Mouse (Mus musculus) embryo, embryonic 11.5 days (tissue): ENCODE data around the gene Syngr3.
"Not testable (repeated sequence)": the region's sequence is repeated elsewhere in the genome, so short reads cannot be mapped to it uniquely, and the experiment has no call there.

ENCODE experiments used
- DNase-seq: peaks from one replicate; pipeline ENCODE4 v3.0.0-alpha.2; 2012; ENCODE audit warnings: low read depth, low spot score

The Syngr3 gene

DNA sequence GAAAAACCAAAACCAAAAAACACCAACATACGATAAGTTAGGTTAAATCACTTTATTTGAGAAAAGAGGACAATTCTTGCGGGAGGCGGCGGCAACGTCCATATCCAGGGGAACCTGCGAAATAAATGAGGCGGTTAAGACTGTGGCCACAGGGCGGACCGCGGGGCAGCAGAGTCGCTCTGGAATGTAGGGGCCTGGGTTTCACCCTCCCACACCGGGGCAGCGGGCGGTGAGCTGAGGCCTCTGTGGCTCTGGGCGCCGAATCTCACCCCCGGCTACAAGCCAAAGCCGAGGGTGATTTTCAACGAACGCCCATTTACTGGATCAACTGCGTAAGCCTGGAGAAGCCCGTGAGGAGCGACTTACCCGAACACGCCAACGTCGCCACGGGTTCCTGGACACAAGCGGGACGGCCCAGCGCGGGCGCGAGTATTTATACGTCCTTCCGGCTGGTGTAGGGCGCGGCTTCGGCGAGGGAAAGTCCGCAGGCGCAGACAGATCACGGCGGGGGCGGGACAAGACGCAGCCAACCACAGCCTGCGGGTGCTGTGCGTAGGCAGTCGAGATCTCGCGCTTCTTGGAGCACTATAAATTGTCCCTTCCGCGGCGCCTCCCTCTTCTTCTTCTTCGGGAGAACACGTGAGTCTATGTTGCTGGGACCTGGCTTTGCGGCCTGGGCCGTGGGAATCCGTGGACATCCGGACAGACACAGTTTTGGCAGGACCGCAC lies 29.9 kb upstream of the Syngr3 start:
- DNase-seq, result peak; percentile 97

DNA sequence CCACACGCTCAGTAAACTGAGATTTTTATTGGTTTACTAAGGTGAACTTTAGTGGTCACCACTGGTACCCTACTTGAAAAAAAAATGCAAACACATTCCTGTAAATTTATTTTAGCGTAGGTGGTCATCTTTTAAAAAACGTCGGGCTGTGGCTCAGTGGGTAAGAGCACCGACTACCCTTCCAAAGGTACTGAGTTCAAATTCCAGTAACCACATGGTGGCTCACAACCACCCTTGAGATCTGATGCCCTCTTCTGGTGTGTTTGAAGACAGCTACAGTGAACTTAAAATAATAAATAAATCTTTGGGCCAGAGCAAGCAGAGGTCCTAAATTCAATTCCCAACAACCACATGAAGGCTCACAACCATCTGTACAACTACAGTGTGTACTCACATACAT lies 29.2 kb upstream of the Syngr3 start:
- DNase-seq, result not testable (repeated sequence)

DNA sequence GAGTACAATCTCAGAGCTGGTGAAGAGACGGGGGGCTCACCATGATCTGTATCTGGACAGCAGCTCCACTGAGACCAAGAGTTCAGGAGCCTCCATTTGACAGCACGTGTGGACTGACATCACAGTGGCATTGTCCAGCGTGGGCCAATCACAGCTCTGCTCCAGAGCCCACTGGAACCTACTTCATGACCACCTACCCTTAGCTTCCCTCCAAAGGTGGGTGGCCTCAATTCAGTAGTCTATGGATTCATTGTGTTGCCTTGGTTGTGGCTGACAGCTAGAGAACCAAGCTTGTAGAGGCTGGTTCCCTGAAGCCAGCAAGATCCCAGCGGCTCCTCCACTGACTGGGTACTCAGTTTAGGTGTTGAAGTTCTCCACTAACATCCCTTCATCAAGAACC lies 28.2 kb upstream of the Syngr3 start, which contains the start of the genes Rnf151 and Rps2:
Gene Rnf151 (minus strand): TSS at position 121 of the 400 bp plus-strand sequence.
Gene Rps2 (plus strand): TSS at position 174 of the 400 bp plus-strand sequence.
- no peak for DNase-seq

GRCm38 (mm10) chr17:24716166-24716682 lies 26.5 kb upstream of the Syngr3 start:
- no peak for DNase-seq

DNA sequence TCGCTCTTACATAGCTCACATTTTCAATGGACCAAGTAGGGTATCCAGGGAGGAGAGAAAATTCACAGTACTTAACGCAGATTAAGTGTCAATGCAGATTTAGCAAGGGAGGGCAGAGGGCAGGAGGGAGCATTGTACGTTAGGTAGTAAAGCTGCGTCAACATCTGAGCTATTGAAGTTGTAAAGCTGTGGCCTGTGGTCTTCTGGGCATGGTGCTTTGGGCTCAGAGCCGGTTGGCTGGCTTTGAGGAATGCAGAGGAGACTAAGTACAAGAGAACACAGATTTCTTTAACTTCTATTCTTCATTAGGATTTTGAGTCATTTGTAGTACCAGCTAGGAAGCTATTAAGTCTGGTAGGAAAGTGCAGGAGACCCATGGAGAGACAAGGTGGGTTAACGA lies 25.8 kb upstream of the Syngr3 start:
- no peak for DNase-seq

GRCm38 (mm10) chr17:24708646-24709045 lies 18.9 kb upstream of the Syngr3 start:
- DNase-seq, result no peak

DNA sequence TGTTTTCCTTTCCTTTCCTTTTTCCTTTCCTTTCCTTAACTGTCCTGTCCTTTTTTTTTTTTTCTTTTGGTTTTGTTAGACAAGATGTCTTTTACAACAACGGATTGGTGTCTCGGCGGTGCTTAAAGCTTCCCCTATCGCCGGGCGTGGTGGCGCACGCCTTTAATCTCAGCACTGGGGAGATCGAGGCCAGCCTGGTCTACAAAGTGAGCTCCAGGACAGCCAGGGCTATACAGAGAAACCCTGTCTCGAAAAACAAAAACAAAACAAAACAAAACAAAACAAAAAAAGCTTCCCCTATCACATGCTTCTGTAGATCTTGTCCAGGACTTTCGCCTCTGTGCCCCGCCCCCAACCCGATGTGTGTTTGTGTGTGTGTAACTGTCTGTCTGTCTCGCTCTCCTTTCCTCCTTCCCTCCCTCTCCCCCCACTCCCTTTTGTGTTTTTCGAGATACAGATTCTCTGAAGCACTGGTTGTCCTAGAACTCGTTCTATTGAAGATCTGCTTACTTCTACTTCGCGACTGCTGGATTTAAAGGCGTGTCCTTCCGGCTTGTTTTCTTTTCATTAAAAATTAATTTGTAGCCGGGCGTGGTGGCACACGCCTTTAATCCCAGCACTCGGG lies 18.2 kb upstream of the Syngr3 start:
- no peak for DNase-seq

- peak; percentile 90 for DNase-seq
Observed at GRCm38 (mm10) chr17:24706982-24707800, 17.4 kb upstream of the Syngr3 start, which contains the start of gene Tbl3. TSS of gene Tbl3 (minus strand) at chr17:24707660.

- DNase-seq, result no peak
Observed at GRCm38 (mm10) chr17:24705821-24706220, 16.1 kb upstream of the Syngr3 start.

DNA sequence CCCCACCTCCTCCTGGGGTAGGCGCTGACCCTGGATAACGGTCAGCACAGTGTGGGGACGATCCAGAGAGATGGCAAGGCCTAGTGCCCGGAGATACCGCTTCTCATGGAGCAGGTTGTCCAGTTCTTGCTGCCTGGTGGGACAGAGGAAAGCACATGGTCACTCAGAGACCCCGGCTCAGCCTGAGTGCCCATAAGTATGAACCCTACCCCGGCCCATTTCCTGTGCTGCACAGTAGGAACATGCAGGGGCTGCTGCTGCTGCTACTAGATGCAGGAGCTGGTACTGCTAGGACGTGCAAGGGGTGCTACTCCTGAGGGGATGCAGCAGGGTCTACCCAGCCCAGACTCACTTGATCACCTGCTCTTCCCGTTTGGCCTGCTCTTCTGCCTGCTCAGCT lies 11.5 kb upstream of the Syngr3 start:
- no peak for DNase-seq

- no peak for DNase-seq
Observed at GRCm38 (mm10) chr17:24699473-24699872, 9.7 kb upstream of the Syngr3 start.

DNA sequence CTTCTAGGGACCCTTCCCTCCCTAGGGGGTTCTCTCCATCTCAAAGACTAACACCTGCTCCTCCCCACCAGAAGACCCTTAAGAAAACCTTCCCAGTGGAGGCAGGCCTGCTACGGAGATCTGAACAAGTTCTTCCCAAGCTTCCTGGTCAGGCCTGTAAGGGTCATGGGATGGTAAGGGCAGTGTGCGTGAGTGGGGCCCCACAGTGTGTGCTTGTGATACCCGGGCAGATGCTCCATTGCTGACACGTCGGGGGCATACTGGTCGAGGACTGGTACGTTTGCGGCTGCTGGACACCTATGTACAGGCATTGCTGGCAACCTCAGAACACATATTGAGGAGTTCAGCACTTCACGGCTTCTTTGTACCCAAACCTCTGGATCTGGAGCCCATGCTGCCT lies 9.0 kb upstream of the Syngr3 start:
- no peak for DNase-seq

GRCm38 (mm10) chr17:24697985-24698384 lies 8.2 kb upstream of the Syngr3 start:
- no peak for DNase-seq

DNA sequence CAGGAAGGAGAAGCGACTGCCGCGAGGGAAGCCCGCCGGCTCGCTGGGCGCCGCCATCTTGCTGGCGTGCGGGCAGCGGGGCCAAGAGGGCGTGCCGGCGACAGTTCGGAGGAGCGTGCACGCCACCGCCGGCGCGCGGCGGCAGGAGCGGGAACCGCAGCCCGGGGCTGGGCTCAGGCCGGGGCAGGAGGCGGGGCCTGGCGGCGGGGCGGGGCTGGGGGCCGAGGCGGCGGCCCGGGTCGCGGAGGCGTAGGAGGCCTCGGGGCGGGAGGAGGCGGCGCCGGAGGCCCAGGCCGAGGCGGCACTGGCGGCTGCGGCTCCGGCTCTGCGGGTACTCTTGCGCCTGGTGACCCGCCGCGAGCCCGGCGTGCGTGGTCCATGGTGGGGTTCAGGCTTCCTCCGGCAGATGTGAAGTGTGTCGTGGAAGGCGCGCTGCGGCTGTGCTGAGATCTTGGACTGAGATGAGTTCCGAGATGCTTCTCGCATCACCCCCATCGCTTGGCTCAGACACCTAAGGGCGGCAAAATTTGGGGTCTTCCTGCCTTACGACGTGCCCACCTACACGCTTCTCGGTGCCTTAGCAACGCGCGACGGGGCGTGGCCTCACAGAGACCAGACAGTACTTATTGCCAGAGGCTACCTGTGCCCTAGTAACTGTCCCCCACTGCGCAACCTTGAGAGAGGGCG lies 6.4 kb upstream of the Syngr3 start, which contains the start of the genes Gfer and Noxo1:
Gene Gfer (minus strand): TSS at position 146 of the 687 bp plus-strand sequence.
Gene Noxo1 (plus strand): TSS at position 224 of the 687 bp plus-strand sequence.
- DNase-seq, result peak; percentile 80

- DNase-seq, result no peak
Observed at GRCm38 (mm10) chr17:24695326-24696010, 5.7 kb upstream of the Syngr3 start.

GRCm38 (mm10) chr17:24692385-24692784 lies 2.6 kb upstream of the Syngr3 start:
- no peak for DNase-seq

DNA sequence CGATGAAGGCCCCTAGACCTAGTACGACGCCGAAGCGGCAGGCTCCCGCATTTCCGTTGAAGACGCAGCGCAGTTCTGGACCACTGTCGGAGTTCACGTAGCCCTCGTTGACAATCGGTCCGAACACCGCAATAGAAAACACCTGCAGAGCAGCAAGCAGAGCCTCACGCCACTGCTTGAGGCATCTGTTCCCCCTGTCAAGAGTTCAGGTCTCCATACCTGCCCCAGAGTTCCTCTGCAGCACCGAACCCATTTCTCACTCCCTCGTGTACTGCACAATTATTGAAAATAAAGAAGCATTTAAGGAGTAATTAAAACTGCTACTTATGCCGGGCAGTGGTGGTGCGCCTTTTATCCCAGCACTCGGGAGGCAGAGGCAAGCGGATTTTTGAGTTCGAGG lies 2.2 kb downstream of the Syngr3 start:
- no peak for DNase-seq

DNA sequence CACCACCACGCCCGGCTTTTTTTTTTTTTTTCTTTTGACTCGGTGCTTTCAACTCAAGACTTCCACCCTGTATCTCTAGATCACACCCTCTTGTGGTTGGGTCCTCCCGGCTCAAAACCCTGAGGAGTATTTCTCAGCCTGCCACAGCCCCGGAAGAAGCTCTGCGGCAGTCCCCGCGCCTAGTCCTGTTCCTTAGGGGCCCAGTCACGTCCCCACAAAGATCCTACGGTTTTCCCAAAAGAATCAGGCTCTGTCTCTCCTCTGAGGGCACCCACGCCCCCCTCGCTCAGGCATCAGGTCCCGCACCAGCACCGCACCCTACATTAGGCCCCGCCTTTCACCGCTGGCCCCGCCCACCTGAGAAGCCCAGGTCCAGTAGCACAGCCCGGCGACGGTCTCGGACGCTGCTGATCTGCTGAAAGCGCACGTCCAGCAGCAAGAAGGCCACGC lies 2.6 kb downstream of the Syngr3 start:
- no peak for DNase-seq

DNA sequence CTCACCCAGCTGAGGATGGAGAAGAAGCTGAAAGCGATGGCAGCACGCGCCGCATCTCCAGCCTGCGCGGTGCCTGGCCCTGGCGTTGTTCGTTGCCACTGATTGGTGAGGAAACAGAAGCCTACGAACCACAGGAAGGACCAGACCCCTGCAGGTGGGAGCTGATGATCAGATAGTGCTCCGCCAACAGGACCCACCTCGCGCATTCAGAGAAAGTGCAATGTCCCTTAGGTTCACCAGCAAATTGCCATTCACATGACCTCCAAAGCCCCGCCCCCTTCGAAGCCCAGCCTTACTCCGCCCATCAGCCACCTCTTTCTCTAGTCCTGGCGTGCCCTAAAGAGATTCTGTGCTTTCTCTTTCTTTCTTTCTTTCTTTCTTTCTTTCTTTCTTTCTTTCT lies 3.2 kb downstream of the Syngr3 start:
- no peak for DNase-seq

- no peak for DNase-seq
Observed at GRCm38 (mm10) chr17:24677500-24678080, 12.2 kb downstream of the Syngr3 start.
